Mouse (Mus musculus): ENCODE data around the gene Rasgef1a.

GRCm38 (mm10) chr6:118055209-118055608, 44.0 kb downstream of the Rasgef1a start:
- TF ChIP-seq HCFC1 (IDR thresholded peaks at IDR 0.05; ENCODE audit: borderline replicate concordance, insufficient read depth, low read length), result no peak
- TF ChIP-seq ZNF384 (IDR thresholded peaks at IDR 0.05; ENCODE audit: low read depth, low read length), result no peak
- no peak for TF ChIP-seq CHD2 (IDR thresholded peaks at IDR 0.05; ENCODE audit: low read depth, low read length)
- no peak for TF ChIP-seq ZC3H11A (IDR thresholded peaks at IDR 0.05; ENCODE audit: borderline replicate concordance, low read depth, low read length)

Measured in ES-E14 (cell line).